Mouse (Mus musculus): ENCODE data around the gene Srsf1. TPM values are rescaled to one million over a fixed set of nuclear protein-coding genes. Genes with fewer than 3 reads are reported as not detected.

Srsf1 gene
- polyA plus RNA-seq (2012; rRNA removed), result 96.0 and 122 TPM in 2 replicates

DNA sequence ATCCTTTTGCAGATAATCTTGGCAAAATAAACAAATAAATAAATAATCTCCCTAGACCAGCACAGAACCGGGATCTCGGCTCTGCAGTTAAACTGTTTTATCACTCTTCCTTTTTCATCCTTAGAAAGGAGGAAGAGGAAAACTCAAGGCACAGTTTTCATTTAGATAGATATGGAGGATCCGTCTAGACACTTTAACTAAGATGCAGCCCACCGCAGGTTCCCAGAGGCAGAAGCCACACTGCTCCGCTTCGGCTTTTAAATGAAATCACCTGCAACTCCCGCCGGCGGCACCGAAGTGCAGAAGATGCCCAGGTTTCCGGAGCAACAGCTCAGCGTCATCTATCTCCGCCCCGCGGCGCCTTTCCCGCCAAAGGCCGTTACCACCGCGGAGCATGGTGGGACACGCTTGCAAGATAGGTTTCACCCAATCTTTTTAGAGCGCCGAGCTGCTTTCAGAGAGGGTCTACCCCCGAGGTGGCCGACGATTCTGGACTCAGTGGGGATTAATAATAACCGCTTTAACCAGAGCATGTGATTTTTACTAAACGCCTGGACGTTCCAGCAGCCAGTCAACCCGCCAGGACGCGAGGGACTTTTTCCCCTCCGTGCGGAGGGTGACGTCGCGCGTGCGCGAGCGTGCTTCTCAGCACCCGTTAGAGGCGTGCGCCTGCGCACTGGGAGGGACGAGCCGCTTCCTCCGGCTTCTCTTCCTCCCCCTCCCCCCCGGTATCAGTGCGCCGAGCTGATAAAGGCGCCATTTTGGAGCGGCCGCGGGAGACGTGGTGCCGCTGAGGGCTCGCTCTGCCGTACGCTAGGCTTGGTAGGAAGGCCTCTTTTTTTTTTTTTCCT, at the start of gene Srsf1:
TSS of gene Srsf1 (plus strand) at position 430 of the 851 bp plus-strand sequence.
- peak; percentile 65 for DNase-seq (ENCODE audit: low read depth)

- DNase-seq (ENCODE audit: low read depth), result no peak
Observed at GRCm38 (mm10) chr11:87999751-88000150, 47.4 kb upstream of the Srsf1 start.

GRCm38 (mm10) chr11:88002738-88003137, 44.4 kb upstream of the Srsf1 start:
- no peak for DNase-seq (ENCODE audit: low read depth)

GRCm38 (mm10) chr11:88004123-88004522, 43.0 kb upstream of the Srsf1 start:
- no peak for DNase-seq (ENCODE audit: low read depth)

DNA sequence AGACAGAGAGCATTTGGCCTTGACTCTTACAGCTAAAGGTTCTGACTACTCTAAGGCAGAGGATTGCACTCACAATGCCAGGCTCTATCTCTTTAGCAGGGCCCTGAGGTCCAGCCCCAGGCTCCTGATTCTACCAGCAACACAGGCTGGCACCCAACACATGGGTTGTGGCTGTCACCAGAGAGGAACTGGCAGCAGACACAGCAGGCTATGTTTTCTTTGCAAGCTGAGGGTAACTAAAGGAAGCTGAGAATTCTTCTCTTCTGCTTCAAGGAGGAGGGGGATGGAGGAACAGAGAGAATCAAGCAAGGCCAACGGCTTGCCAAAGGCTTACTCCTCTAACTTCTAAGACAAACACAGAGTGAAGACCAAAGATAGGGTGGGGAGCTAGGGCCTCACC, 38.5 kb upstream of the Srsf1 start:
- no peak for DNase-seq (ENCODE audit: low read depth)

GRCm38 (mm10) chr11:88009542-88010190, 37.5 kb upstream of the Srsf1 start:
- no peak for DNase-seq (ENCODE audit: low read depth)

DNA sequence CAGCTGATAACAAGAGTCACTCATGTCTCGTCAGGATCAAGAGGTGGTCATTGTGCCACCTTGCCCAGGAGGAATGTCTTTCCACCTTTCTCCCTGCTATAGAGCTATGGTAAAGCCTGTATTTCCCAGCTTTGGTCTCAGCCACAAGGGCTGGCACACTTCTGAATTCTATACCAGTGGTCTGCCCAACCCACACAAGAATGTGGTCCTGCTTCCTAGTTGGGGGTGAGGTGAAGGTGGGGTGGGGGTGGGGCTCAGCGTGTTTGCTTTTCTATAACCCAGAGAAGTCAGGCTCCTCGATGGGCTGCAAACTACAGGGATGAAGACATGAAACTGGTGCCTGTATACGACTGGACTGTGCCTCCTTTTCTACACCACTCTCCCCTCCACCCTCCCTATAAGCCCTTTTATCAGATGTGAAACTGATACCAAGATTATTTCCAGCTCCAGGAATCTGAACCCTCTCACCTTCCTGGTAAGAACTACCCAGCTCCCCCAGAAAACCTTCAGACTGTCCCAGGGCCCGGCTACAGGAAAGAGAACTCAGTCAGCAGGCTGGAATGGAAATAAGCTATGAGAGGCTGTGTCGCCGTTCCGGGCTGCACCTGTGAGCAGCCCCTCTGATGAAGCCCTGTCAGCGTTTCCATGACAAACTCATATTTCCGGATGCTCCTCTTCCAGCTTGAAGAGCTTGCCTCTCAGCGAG, 35.8 kb upstream of the Srsf1 start:
- DNase-seq (ENCODE audit: low read depth), result no peak

DNA sequence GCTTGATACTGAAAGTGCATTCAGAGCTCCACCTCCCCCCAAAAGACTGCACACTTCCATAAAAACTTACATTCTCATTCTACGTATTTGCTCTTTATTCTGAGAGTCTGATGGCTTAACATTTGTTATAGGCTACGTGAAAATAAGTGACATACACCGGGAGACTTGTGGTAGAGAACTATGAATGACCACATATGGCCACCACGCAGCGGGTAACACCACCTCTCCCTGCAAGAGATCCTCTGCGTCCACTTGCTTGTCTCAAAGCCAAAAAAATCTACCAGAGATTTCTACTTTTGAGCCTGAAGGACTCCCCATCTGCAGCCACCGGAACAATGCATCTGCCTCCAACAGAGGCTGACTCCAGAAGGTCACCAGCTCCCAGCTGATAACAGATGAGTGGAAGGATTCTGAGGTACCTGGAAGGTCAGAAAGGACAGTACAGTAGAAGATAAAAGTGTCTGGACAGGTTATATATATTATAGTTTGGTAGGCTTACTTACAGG, 35.2 kb upstream of the Srsf1 start:
- DNase-seq (ENCODE audit: low read depth), result no peak

GRCm38 (mm10) chr11:88012621-88013244, 34.4 kb upstream of the Srsf1 start:
- no peak for DNase-seq (ENCODE audit: low read depth)

- no peak for DNase-seq (ENCODE audit: low read depth)
Observed at GRCm38 (mm10) chr11:88013632-88014031, 33.5 kb upstream of the Srsf1 start.

DNA sequence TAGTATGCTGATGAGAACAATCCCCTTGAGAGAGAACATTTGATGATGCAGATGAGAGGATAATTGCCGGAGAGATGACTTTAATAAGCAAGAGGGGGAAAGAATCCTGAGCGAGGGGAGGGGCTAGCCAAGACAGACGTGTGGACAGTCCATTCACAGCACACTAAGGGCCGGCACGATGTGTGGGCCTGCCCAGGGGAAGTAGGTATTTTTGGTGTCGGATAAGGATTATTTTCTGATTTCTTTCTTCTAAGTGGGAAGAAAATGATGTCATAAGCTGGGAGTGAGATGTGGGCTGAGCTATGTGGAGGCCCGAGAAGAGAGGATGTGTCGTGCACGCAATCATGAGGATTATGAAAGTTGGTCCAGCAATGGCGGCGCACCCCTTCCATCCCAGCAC, 32.0 kb upstream of the Srsf1 start:
- DNase-seq (ENCODE audit: low read depth), result no peak

GRCm38 (mm10) chr11:88015795-88016194, 31.4 kb upstream of the Srsf1 start:
- no peak for DNase-seq (ENCODE audit: low read depth)

- DNase-seq (ENCODE audit: low read depth), result no peak
Observed at GRCm38 (mm10) chr11:88023933-88024332, 23.2 kb upstream of the Srsf1 start.

- DNase-seq (ENCODE audit: low read depth), result no peak
Observed at GRCm38 (mm10) chr11:88027391-88028035, 19.7 kb upstream of the Srsf1 start.

DNA sequence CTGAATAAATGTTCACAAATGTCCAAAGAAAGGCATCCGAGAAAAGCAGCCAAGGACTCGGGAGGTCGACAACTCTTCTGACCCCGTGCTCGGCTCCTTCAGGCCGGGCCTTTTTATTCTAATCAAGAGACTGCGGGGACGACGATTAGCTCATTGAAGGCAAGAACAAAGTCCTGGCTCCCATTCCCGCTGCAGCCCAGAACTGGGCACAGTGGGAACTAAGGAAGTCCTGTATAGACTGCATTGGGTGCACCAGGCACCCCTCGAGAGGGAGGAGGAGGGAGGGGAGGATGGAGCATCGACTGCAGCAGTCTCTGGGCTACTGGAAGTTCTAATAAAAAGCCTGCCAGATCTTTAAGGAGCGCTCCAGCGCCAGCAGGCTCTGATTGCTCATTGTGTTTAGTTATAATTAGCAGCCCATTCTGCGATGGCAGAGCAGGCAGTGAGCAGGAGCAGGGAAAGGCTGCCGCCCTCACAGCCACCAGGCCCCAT, 18.9 kb upstream of the Srsf1 start:
- DNase-seq (ENCODE audit: low read depth), result no peak

- no peak for DNase-seq (ENCODE audit: low read depth)
Observed at GRCm38 (mm10) chr11:88030219-88030618, 17.0 kb upstream of the Srsf1 start.

GRCm38 (mm10) chr11:88030836-88031235, 16.3 kb upstream of the Srsf1 start:
- no peak for DNase-seq (ENCODE audit: low read depth)

DNA sequence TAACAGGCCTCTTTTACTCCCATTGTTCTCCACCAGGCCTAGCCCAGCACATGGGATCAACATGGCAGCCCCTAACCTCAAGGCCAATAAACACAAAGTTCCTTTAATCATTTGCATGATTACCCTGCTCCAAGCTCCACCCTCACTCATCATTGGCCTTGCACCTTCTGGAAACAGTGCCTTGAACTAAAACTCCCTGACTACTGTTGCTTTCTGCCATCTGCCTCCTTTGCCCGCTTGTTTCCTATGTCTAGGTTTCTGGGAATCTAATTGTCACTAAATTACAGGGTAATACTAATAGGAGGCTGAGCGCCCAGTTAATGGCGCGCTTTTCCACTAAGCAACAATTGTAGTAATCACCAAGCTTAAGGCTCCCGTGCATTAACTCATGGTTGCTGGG, 15.4 kb upstream of the Srsf1 start:
- DNase-seq (ENCODE audit: low read depth), result no peak

GRCm38 (mm10) chr11:88035970-88036369, 11.2 kb upstream of the Srsf1 start:
- no peak for DNase-seq (ENCODE audit: low read depth)

GRCm38 (mm10) chr11:88036761-88037251, 10.4 kb upstream of the Srsf1 start:
- DNase-seq (ENCODE audit: low read depth), result no peak

GRCm38 (mm10) chr11:88037386-88037785, 9.8 kb upstream of the Srsf1 start:
- DNase-seq (ENCODE audit: low read depth), result no peak
